21 mouse cellular contexts compared by ENCODE assay signal in the genomic region with DNA sequence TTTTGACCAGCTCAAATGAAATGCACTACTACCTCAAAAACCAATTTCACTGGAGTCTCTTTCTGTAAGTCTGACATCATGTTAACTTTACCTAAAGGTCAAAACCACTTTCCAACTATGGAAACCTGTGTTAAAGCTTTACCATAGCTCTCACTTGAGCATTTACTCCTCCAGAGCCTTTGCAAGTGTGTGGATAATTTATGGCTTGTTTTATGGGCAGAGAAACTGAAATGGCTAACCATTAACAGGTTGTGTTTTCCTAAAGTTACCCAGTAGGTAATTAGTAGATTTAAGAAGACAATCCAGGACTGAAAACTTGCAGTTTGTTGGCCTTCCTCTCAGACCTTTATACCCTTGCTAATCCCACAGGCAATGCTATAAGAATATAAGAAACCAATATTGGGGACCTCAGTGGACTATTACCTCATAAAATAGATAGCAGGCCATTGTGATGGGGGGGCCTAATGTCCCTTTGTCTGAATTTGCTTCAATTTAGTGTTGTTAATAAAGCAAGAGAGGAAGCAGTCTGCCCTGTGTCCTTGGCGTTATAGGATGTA.
A peak's percentile ranks its signal among the peaks of the same experiment; 100 is the strongest.
DNase-seq lines count a peak whose midpoint lies in the region; ATAC-seq and TF ChIP-seq lines count a peak whose summit lies in the region.
"Had no signal": no experiment of that assay in that cellular context is flagged by ENCODE, and none has a peak within 500 bp of the region (broad histone marks: within the 10 kb centered on the region; RNA-seq: fewer than 3 reads in every experiment).

No protein-coding gene starts in this region.

- TF ChIP-seq CTCF in small intestine, adult 2 months (IDR thresholded peaks at IDR 0.05; ENCODE audit: extremely low read depth, insufficient read length, insufficient replicate concordance, low read depth, low read length), result no peak

- WGBS in kidney, embryonic 14.5 days, result 38% methylated on average over 1 of the region's 1 CpGs
- 65% methylated on average over 1 of the region's 1 CpGs for WGBS in intestine, embryonic 16.5 days
- WGBS in small intestine, adult 2 months, result 19% methylated on average over 1 of the region's 1 CpGs
- WGBS in heart, embryonic 11.5 days (ENCODE audit: insufficient replicate concordance), result 82% methylated on average over 1 of the region's 1 CpGs

- H3K36me3 ChIP-seq in kidney, embryonic 14.5 days (ENCODE audit: control insufficient read depth, insufficient read depth, low read length), result no peaks in the 10 kb centered on the region
- H3K36me3 ChIP-seq in intestine, embryonic 16.5 days (ENCODE audit: control insufficient read depth, insufficient read depth, low read length), result no peaks in the 10 kb centered on the region
- no peaks in the 10 kb centered on the region for H3K36me3 ChIP-seq in small intestine, adult 2 months (ENCODE audit: control insufficient read depth, insufficient read depth, low read length)
- no peaks in the 10 kb centered on the region for H3K36me3 ChIP-seq in heart, embryonic 11.5 days (ENCODE audit: control insufficient read depth, insufficient read depth, low read length)
- H3K36me3 ChIP-seq: embryonic facial prominence, embryonic 15.5 days; forebrain, embryonic 10.5 days; forebrain, embryonic 15.5 days; heart, embryonic 12.5 days; hindbrain, embryonic 10.5 days had no signal

- TF ChIP-seq POLR2A in small intestine, adult 2 months (IDR thresholded peaks at IDR 0.05; ENCODE audit: low read depth, low read length), result no peak

- H3K27me3 ChIP-seq in kidney, embryonic 14.5 days (ENCODE audit: control insufficient read depth, insufficient read depth, low read length), result no peaks in the 10 kb centered on the region
- H3K27me3 ChIP-seq in intestine, embryonic 16.5 days (replicated peaks; ENCODE audit: control insufficient read depth, insufficient read depth, low read length), result no peaks in the 10 kb centered on the region
- no peaks in the 10 kb centered on the region for H3K27me3 ChIP-seq in small intestine, adult 2 months (ENCODE audit: control insufficient read depth, insufficient read depth, low read length)
- H3K27me3 ChIP-seq in heart, embryonic 11.5 days (ENCODE audit: control insufficient read depth, insufficient read depth, low read length), result no peaks in the 10 kb centered on the region
- H3K27me3 ChIP-seq: embryonic facial prominence, embryonic 15.5 days; forebrain, embryonic 15.5 days; heart, embryonic 12.5 days had no signal

- no peak overlapping the region for H3K4me2 ChIP-seq in kidney, embryonic 14.5 days (replicated peaks; ENCODE audit: low read depth, low read length)
- no peak overlapping the region for H3K4me2 ChIP-seq in intestine, embryonic 16.5 days (ENCODE audit: low read depth, low read length)
- no peak overlapping the region for H3K4me2 ChIP-seq in heart, embryonic 11.5 days
- H3K4me2 ChIP-seq: embryonic facial prominence, embryonic 15.5 days; forebrain, embryonic 15.5 days; heart, embryonic 12.5 days; hindbrain, embryonic 14.5 days had no signal

- H3K9ac ChIP-seq in kidney, embryonic 14.5 days (ENCODE audit: low read depth, low read length), result no peak overlapping the region
- no peak overlapping the region for H3K9ac ChIP-seq in intestine, embryonic 16.5 days (ENCODE audit: low read depth, low read length)
- no peak overlapping the region for H3K9ac ChIP-seq in heart, embryonic 11.5 days (ENCODE audit: low read depth, low read length)
- H3K9ac ChIP-seq: embryonic facial prominence, embryonic 15.5 days; forebrain, embryonic 15.5 days; heart, embryonic 12.5 days; hindbrain, embryonic 14.5 days had no signal

- peak; percentile 67; the same call in 1 of the 2 replicates for ATAC-seq in kidney, embryonic 14.5 days (ENCODE audit: low FRiP score, low TSS enrichment)
- ATAC-seq in intestine, embryonic 16.5 days, result peak; percentile 78
- no peak for ATAC-seq in heart, embryonic 11.5 days (replicated peaks; ENCODE audit: insufficient number of reproducible peaks, low FRiP score, low TSS enrichment)
- ATAC-seq: forebrain, embryonic 15.5 days had no signal

- no peaks in the 10 kb centered on the region for H3K9me3 ChIP-seq in kidney, embryonic 14.5 days (ENCODE audit: control insufficient read depth, low read length)
- no peaks in the 10 kb centered on the region for H3K9me3 ChIP-seq in intestine, embryonic 16.5 days (ENCODE audit: control insufficient read depth, low read length)
- no peaks in the 10 kb centered on the region for H3K9me3 ChIP-seq in heart, embryonic 11.5 days (replicated peaks; ENCODE audit: control insufficient read depth, low read length)
- H3K9me3 ChIP-seq: embryonic facial prominence, embryonic 15.5 days; forebrain, embryonic 10.5 days; forebrain, embryonic 15.5 days; heart, embryonic 12.5 days; hindbrain, embryonic 10.5 days had no signal

- peaks cover 5% of the 10 kb centered on the region; the same call in 1 of the 2 replicates for H3K4me1 ChIP-seq in kidney, embryonic 14.5 days (ENCODE audit: control insufficient read depth, insufficient read depth, low read length)
- peaks cover 20% of the 10 kb centered on the region for H3K4me1 ChIP-seq in intestine, embryonic 16.5 days (ENCODE audit: control insufficient read depth, insufficient read depth, low read length)
- peaks cover 22% of the 10 kb centered on the region; the same call in 1 of the 2 replicates for H3K4me1 ChIP-seq in small intestine, adult 2 months (ENCODE audit: control insufficient read depth, insufficient read depth, insufficient read length, low read length)
- no peaks in the 10 kb centered on the region for H3K4me1 ChIP-seq in heart, embryonic 11.5 days (ENCODE audit: control insufficient read depth, insufficient read depth, low read length)
- H3K4me1 ChIP-seq: forebrain, embryonic 15.5 days had no signal

- H3K27ac ChIP-seq in kidney, embryonic 14.5 days (ENCODE audit: low read depth, low read length), result no peak overlapping the region; the same call in 1 of the 2 replicates
- peak overlapping the region; percentile 58 for H3K27ac ChIP-seq in intestine, embryonic 16.5 days (ENCODE audit: low read length)
- peak overlapping the region; percentile 43 for H3K27ac ChIP-seq in small intestine, adult 2 months (ENCODE audit: insufficient read depth, low read depth, low read length)
- H3K27ac ChIP-seq in heart, embryonic 11.5 days (ENCODE audit: low read depth, low read length), result no peak overlapping the region
- H3K27ac ChIP-seq: embryonic facial prominence, embryonic 15.5 days; forebrain, embryonic 10.5 days; forebrain, embryonic 15.5 days; hindbrain, embryonic 10.5 days; hindbrain, embryonic 14.5 days had no signal

- no peak for DNase-seq in kidney, adult 18-20 months
- DNase-seq in forelimb bud, embryonic 11.5 days (ENCODE audit: low read depth, low spot score), result peak; percentile 50
- no peak for DNase-seq in MN1 (ENCODE audit: low spot score)
- DNase-seq: adrenal gland, postnatal 10 days; cerebellum, adult 11 months; cerebellum, adult 8-10 months; cerebellum, postnatal 14 days; embryo, embryonic 11 days; gastrocnemius, postnatal 10 days; heart, adult 18-20 months had no signal

- no peak overlapping the region for H3K4me3 ChIP-seq in kidney, embryonic 14.5 days (ENCODE audit: low read length)
- no peak overlapping the region for H3K4me3 ChIP-seq in intestine, embryonic 16.5 days (ENCODE audit: low read length)
- no peak overlapping the region for H3K4me3 ChIP-seq in small intestine, adult 2 months (ENCODE audit: low read depth, low read length)
- no peak overlapping the region for H3K4me3 ChIP-seq in heart, embryonic 11.5 days (ENCODE audit: low read depth, low read length)
- H3K4me3 ChIP-seq: embryonic facial prominence, embryonic 15.5 days; erythroblast, embryonic 14.5 days; forebrain, embryonic 10.5 days; forebrain, embryonic 15.5 days; heart, embryonic 12.5 days; hindbrain, embryonic 10.5 days had no signal

Comparison
In these comparisons a context has a peak if more than half of its experiments do, and no peak if none do; other contexts are left out.
1. H3K27ac ChIP-seq: peak in intestine, embryonic 16.5 days (single experiment) and small intestine, adult 2 months (single experiment); none in kidney, embryonic 14.5 days (single experiment) and heart, embryonic 11.5 days (single experiment).